Mouse (Mus musculus): ENCODE measurements at regions not wholly inside any gene's neighbourhood (a gene's known extent, or its start where the extent isn't known, plus 50 kb on each side); places are given as distances from the start of the nearest gene placed in this dataset.

- no peak for DNase-seq
These were observed 248.2 kb upstream of the Atp2b1 start for GRCm38 (mm10) chr10:98665936-98666505.

GRCm38 (mm10) chr10:98667728-98668127 is 246.5 kb upstream of the Atp2b1 start:
- DNase-seq, result no peak

- no peak for DNase-seq
These were observed 240.1 kb upstream of the Atp2b1 start for GRCm38 (mm10) chr10:98674131-98674530.

- no peak for DNase-seq
These were observed 237.3 kb upstream of the Atp2b1 start for GRCm38 (mm10) chr10:98676907-98677306.

GRCm38 (mm10) chr10:98678234-98678633 is 236.0 kb upstream of the Atp2b1 start:
- DNase-seq, result no peak

GRCm38 (mm10) chr10:98682436-98682835 is 231.8 kb upstream of the Atp2b1 start:
- no peak for DNase-seq

GRCm38 (mm10) chr10:98684195-98684594 is 230.0 kb upstream of the Atp2b1 start:
- peak; percentile 20 for DNase-seq

GRCm38 (mm10) chr10:98684707-98685106 is 229.5 kb upstream of the Atp2b1 start:
- no peak for DNase-seq

- DNase-seq, result no peak
These were observed 228.5 kb upstream of the Atp2b1 start for GRCm38 (mm10) chr10:98685739-98686138.

- no peak for DNase-seq
These were observed 227.8 kb upstream of the Atp2b1 start for GRCm38 (mm10) chr10:98686370-98686769.

GRCm38 (mm10) chr10:98691816-98692215 is 222.4 kb upstream of the Atp2b1 start:
- DNase-seq, result no peak

- DNase-seq, result no peak
These were observed 219.4 kb upstream of the Atp2b1 start for GRCm38 (mm10) chr10:98694690-98695370.

GRCm38 (mm10) chr10:98695371-98695725 is 218.9 kb upstream of the Atp2b1 start:
- DNase-seq, result no peak

GRCm38 (mm10) chr10:98697866-98698265 is 216.3 kb upstream of the Atp2b1 start:
- DNase-seq, result no peak

GRCm38 (mm10) chr10:98699579-98699978 is 214.6 kb upstream of the Atp2b1 start:
- DNase-seq, result no peak

- DNase-seq, result no peak
These were observed 213.8 kb upstream of the Atp2b1 start for GRCm38 (mm10) chr10:98700407-98700806.

GRCm38 (mm10) chr10:98701285-98701684 is 212.9 kb upstream of the Atp2b1 start:
- DNase-seq, result no peak

GRCm38 (mm10) chr10:98702470-98703215 is 211.6 kb upstream of the Atp2b1 start:
- DNase-seq, result no peak

- no peak for DNase-seq
These were observed 210.4 kb upstream of the Atp2b1 start for GRCm38 (mm10) chr10:98703642-98704293.

GRCm38 (mm10) chr10:98704559-98704958 is 209.6 kb upstream of the Atp2b1 start:
- DNase-seq, result no peak

- no peak for DNase-seq
These were observed 196.3 kb upstream of the Atp2b1 start for GRCm38 (mm10) chr10:98717856-98718255.

GRCm38 (mm10) chr10:98718706-98719105 is 195.5 kb upstream of the Atp2b1 start:
- DNase-seq, result no peak

Data from adrenal gland, postnatal 10 days (tissue).